Mouse (Mus musculus): ENCODE data around the gene Cmtr1.

Cmtr1 gene

GRCm38 (mm10) chr17:29669936-29670335, 9.5 kb downstream of the Cmtr1 start:
- DNase-seq = no peak

- DNase-seq = no peak
These were observed 10.6 kb downstream of the Cmtr1 start for GRCm38 (mm10) chr17:29671021-29671420.

- DNase-seq = no peak
These were observed 12.9 kb downstream of the Cmtr1 start for GRCm38 (mm10) chr17:29673325-29673724.

- DNase-seq = no peak
These were observed 18.1 kb downstream of the Cmtr1 start for GRCm38 (mm10) chr17:29678526-29678925.

- no peak for DNase-seq
These were observed 18.8 kb downstream of the Cmtr1 start for GRCm38 (mm10) chr17:29679038-29679767.

- no peak for DNase-seq
These were observed 19.8 kb downstream of the Cmtr1 start for GRCm38 (mm10) chr17:29680174-29680573.

GRCm38 (mm10) chr17:29680921-29681320, 20.5 kb downstream of the Cmtr1 start:
- DNase-seq = no peak

- DNase-seq = no peak
These were observed 21.3 kb downstream of the Cmtr1 start for GRCm38 (mm10) chr17:29681669-29682068.

- DNase-seq = no peak
These were observed 21.9 kb downstream of the Cmtr1 start for GRCm38 (mm10) chr17:29682261-29682660.

- no peak for DNase-seq
These were observed 22.7 kb downstream of the Cmtr1 start for GRCm38 (mm10) chr17:29683127-29683526.

GRCm38 (mm10) chr17:29684275-29684674, 23.9 kb downstream of the Cmtr1 start:
- no peak for DNase-seq

GRCm38 (mm10) chr17:29686771-29687170, 26.4 kb downstream of the Cmtr1 start:
- no peak for DNase-seq

GRCm38 (mm10) chr17:29687373-29687772, 27.0 kb downstream of the Cmtr1 start:
- no peak for DNase-seq

GRCm38 (mm10) chr17:29688610-29689009, 28.2 kb downstream of the Cmtr1 start:
- no peak for DNase-seq

- DNase-seq = no peak
These were observed 29.9 kb downstream of the Cmtr1 start for GRCm38 (mm10) chr17:29690257-29690656.

GRCm38 (mm10) chr17:29692827-29693226, 32.4 kb downstream of the Cmtr1 start:
- no peak for DNase-seq

GRCm38 (mm10) chr17:29693571-29693970, 33.2 kb downstream of the Cmtr1 start:
- peak; percentile 64 to 77 for DNase-seq

- DNase-seq = no peak
These were observed 34.1 kb downstream of the Cmtr1 start for GRCm38 (mm10) chr17:29694516-29694915.

- no peak for DNase-seq
These were observed 36.5 kb downstream of the Cmtr1 start for GRCm38 (mm10) chr17:29696940-29697339.

- no peak for DNase-seq
These were observed 38.0 kb downstream of the Cmtr1 start for GRCm38 (mm10) chr17:29698421-29698820.

- DNase-seq = no peak
These were observed 40.2 kb downstream of the Cmtr1 start for GRCm38 (mm10) chr17:29700573-29700972.

GRCm38 (mm10) chr17:29702938-29703710, 42.7 kb downstream of the Cmtr1 start:
- no peak for DNase-seq

- DNase-seq = peak; percentile 40 to 53
These were observed 44.4 kb downstream of the Cmtr1 start for GRCm38 (mm10) chr17:29704781-29705180.

- DNase-seq = no peak
These were observed 45.5 kb downstream of the Cmtr1 start for GRCm38 (mm10) chr17:29705881-29706280.
